Mouse (Mus musculus) natural killer cell, adult 2 months (primary cell): ENCODE measurements around the gene Tmprss9.
A peak's percentile ranks its signal among the peaks of the same experiment; 100 is the strongest.

Experiments
- DNase-seq, 2 experiments: peaks; one replicate each; pipeline ENCODE4 v3.0.0; 2022; ENCODE audit warnings: low spot score in 2 of 2

Tmprss9 gene

GRCm38 (mm10) chr10:80936810-80937164 lies 65.1 kb downstream of the Tmprss9 start:
- DNase-seq: no peak

- DNase-seq: no peak
Measured at GRCm38 (mm10) chr10:80937646-80938045, 66.0 kb downstream of the Tmprss9 start.

GRCm38 (mm10) chr10:80938831-80939550 lies 67.3 kb downstream of the Tmprss9 start:
- no peak for DNase-seq

GRCm38 (mm10) chr10:80939671-80940070 lies 68.0 kb downstream of the Tmprss9 start:
- DNase-seq: peak; percentile 50 to 65

GRCm38 (mm10) chr10:80940320-80940987 lies 68.8 kb downstream of the Tmprss9 start:
- no peak for DNase-seq

- no peak for DNase-seq
Measured at GRCm38 (mm10) chr10:80940988-80941347, 69.3 kb downstream of the Tmprss9 start.

GRCm38 (mm10) chr10:80942919-80943318 lies 71.3 kb downstream of the Tmprss9 start:
- no peak for DNase-seq

GRCm38 (mm10) chr10:80943701-80944100 lies 72.1 kb downstream of the Tmprss9 start:
- no peak for DNase-seq

GRCm38 (mm10) chr10:80944231-80944630 lies 72.6 kb downstream of the Tmprss9 start:
- DNase-seq: no peak

GRCm38 (mm10) chr10:80946684-80947437 lies 75.2 kb downstream of the Tmprss9 start:
- DNase-seq: no peak

GRCm38 (mm10) chr10:80947802-80948201 lies 76.2 kb downstream of the Tmprss9 start:
- no peak for DNase-seq

GRCm38 (mm10) chr10:80948570-80948969 lies 76.9 kb downstream of the Tmprss9 start:
- no peak for DNase-seq

- DNase-seq: no peak
Measured at GRCm38 (mm10) chr10:80949081-80949480, 77.4 kb downstream of the Tmprss9 start.
